ENCODE assay signal across 8 mouse cellular contexts in the genomic region with DNA sequence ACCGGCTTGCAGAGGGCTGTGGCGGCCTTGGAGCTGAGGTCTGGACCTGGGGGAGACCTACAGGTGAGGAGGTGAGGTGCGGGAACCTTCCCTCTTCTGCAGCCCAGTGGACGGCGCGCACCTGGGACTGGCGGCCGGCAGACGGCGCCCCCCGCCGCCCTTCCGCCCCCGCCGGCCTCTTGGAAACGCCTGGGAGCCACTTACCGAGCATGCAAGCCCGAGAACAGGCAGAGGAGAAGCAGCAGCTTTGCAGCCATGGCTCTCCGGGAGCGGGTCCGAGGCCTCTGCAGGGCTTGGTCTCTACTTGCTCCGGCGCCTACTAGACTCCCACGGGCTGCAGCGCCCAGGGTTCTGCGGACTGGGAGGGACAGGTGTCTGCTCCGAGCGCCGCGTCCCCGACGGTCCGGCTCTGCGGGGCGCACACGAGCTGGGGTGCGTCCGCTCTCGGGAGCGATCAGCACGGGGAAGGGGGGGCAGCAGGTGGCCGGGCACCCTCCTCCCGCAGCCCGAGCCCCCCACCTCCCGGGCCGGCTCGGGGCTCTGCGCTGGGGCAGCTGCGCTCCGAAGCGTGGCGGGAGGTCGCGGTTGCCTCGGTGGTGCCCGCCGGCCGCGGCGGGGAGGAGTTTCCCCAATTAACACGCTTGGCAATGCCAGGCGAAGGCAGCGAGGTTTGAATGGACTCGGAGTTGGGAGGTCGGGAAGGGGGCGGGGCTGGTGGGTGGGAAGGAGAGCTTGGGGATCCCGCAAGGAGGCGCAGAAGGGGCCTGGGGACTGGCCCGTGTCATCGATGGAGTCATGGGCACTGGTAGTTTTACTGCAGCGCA. TPM values are rescaled to one million over a fixed set of nuclear protein-coding genes. Genes with fewer than 3 reads are reported as not detected.
A peak's percentile ranks its signal among the peaks of the same experiment; 100 is the strongest.
DNase-seq lines count a peak whose midpoint lies in the region; ATAC-seq lines count a peak whose summit lies in the region.

A gene (minus strand): TSS at position 672 of the 824 bp plus-strand sequence.

- no peaks in the 10 kb centered on the region for H3K36me3 ChIP-seq in neural tube, embryonic 15.5 days

- peaks cover 5% of the 10 kb centered on the region; the same call in 1 of the 2 replicates for H3K27me3 ChIP-seq in neural tube, embryonic 15.5 days (replicated peaks)

- H3K4me3 ChIP-seq in neural tube, embryonic 15.5 days (replicated peaks), result peak within 1 kb of the TSS; percentile 69

- peak within 1 kb of the TSS; percentile 88 for H3K4me2 ChIP-seq in neural tube, embryonic 15.5 days

- peak; percentile 31 to 53 for DNase-seq in left cerebral cortex, adult 18-20 months (ENCODE audit: low spot score in 2 of 2)
- no peak for DNase-seq in left cerebral cortex, adult 11 months (ENCODE audit: low spot score)
- DNase-seq in cerebellum, postnatal 36 days, result peak; percentile 3
- DNase-seq in heart, postnatal 4 days, result peak; percentile 8
- peak; percentile 45 to 47 for DNase-seq in left cerebral cortex, postnatal 25 days (ENCODE audit: low spot score in 2 of 2)
- DNase-seq in urinary bladder, postnatal 10 days (ENCODE audit: low spot score), result no peak

- peak within 1 kb of the TSS; percentile 79 for H3K9ac ChIP-seq in neural tube, embryonic 15.5 days (replicated peaks)

- H3K27ac ChIP-seq in neural tube, embryonic 15.5 days (replicated peaks), result peak within 1 kb of the TSS; percentile 67

- no peaks in the 10 kb centered on the region for H3K9me3 ChIP-seq in neural tube, embryonic 15.5 days (replicated peaks)

- peak; percentile 86 for ATAC-seq in neural tube, embryonic 15.5 days (ENCODE audit: low FRiP score)
- ATAC-seq in activated CD4-positive, CD25-positive, alpha-beta regulatory T cell, adult 4 months, result no peak

- under 1% methylated on average over 65 of the region's 71 CpGs for WGBS in neural tube, embryonic 15.5 days

- intact Hi-C loops in left cerebral cortex, postnatal 25 days (cut with DNase I), result loop anchor here (1.0 to 10.0 kb wide), 4 partner anchors 86 to 1094 kb away; no protein-coding TSS in a partner anchor

- H3K4me1 ChIP-seq in neural tube, embryonic 15.5 days, result peaks cover 10% of the 10 kb centered on the region

RNA-seq across cellular contexts. Expression of the gene that starts here (rescaled TPM):
- 10 to 100 TPM; 16.0 to 17.4 TPM for total RNA-seq in left cerebral cortex, adult 18-20 months (2021)
- under 1 TPM; 0.23 to 0.48 TPM for total RNA-seq in heart, postnatal 4 days (2021)
- total RNA-seq in left cerebral cortex, postnatal 25 days (2021), result 10 to 100 TPM; 20.8 to 27.9 TPM
- polyA plus RNA-seq in neural tube, embryonic 15.5 days (2015; fragmentation: Nextera tagmentation; extraction: Ambion mirVana), result 10.3 and 12.3 TPM in 2 replicates
- polyA plus RNA-seq in activated CD4-positive, CD25-positive, alpha-beta regulatory T cell, adult 4 months (2017; shearing (Covaris generic)), result under 1 TPM in 1 of 2 experiments, not detected in 1; 0.09 TPM

Comparison
In these comparisons a context has a peak if more than half of its experiments do, and no peak if none do; other contexts are left out.
1. RNA of the gene that starts here (total RNA-seq): 20.8 to 27.9 TPM in left cerebral cortex, postnatal 25 days and 16.0 to 17.4 TPM in left cerebral cortex, adult 18-20 months; 0.23 to 0.48 TPM in heart, postnatal 4 days; every median in the first group is over 10 times any median in the second.
2. RNA of the gene that starts here (polyA plus RNA-seq): 10.3 to 12.3 TPM in neural tube, embryonic 15.5 days; 0.09 TPM in activated CD4-positive, CD25-positive, alpha-beta regulatory T cell, adult 4 months; every median in the first group is over 10 times any median in the second.
3. DNase-seq: peak in left cerebral cortex, adult 18-20 months (2 of 2), cerebellum, postnatal 36 days (2 of 2) and left cerebral cortex, postnatal 25 days (2 of 2); none in left cerebral cortex, adult 11 months (single experiment) and urinary bladder, postnatal 10 days (single experiment).
4. Peak in DNase-seq in heart, postnatal 4 days; RNA of the gene not detected or under 1 TPM.